Mouse (Mus musculus) heart, adult 11 months (tissue): ENCODE measurements around the gene Wfs1.
A peak's percentile ranks its signal among the peaks of the same experiment; 100 is the strongest.
"Not testable (repeated sequence)": the region's sequence is repeated elsewhere in the genome, so short reads cannot be mapped to it uniquely, and the experiment has no call there.

Source experiments
- DNase-seq: peaks from one replicate; pipeline ENCODE4 v3.0.0; 2022

Gene Wfs1

DNA sequence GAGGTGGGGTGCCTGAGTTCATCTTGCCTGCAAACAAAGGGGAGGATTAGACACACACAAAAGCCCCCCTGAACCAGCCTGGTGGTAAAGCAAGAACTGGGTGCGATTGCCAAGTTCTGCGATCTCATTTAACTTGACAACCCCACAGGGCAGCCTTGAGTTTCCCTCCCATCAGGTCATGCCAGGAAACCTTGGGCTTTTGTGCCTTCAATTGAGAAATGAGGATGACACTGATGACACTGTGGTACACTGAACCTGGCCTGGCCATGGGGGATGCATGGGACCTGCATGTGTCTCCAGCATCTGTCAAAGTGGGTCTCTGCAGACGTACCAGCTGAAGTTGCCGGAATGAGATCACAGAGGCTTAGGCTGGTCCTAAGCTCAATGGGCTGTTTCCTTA lies 6.7 kb downstream of the Wfs1 start:
- no peak for DNase-seq

- no peak for DNase-seq
These were observed 9.4 kb downstream of the Wfs1 start for GRCm38 (mm10) chr5:36979631-36980030.

- DNase-seq: no peak
These were observed 10.0 kb downstream of the Wfs1 start for GRCm38 (mm10) chr5:36979001-36979400.

DNA sequence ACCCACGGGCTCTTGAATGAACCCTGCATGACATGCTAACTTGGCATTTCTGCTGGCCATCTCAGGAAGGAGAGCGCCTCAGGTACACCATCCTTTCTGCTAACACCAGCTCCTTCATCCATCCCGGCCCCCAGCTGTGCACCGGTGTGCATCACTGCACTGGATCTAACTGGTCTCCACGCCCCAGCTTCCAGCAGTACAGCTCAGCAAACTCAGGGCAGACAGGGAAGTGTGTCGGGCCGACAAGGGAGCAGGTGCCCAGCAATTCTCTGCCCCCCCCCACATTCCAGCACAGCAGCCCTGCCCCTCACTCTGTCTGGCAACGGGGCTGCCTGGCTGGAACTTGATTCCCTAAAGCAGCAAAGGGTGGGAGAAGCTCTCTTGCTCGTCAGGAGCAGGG lies 11.2 kb downstream of the Wfs1 start:
- DNase-seq: no peak

DNA sequence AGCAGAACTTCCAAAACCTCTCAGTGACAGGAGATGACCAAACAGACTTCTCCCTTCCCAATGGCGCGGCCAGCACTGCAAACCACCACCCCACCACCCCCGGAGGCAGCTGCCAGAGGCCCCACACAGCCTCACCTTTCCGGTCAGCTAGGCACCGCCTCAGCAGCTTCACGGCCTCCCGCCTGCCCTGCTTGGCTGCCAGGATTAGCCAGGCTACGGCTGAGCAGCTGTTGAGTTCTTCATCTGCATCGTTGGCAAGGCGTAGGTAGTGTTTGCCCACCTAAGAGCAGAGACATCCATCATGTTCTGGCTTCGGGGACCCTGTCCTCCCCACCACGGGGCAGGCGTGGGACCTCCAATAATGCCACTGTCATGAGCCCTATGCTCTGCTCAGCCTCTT lies 13.7 kb downstream of the Wfs1 start:
- no peak for DNase-seq

DNA sequence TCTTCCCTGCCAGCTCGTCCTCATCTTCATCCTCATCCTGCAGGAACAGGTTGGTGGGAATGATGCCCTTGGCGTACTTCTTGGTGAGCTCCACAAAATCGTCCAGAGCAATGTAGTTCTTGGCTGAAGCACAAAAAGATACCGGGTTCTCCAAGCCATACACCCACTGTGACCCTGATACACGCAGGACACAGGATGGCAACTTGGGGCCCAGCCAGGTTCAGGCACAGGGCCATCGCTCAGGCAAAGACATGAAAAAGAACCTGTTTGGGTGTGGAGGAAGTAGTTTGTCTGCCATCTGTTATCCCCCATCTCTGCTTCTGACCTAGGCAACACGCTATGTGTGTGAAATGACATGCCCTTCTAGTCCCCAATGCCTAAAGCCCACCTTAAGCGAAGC lies 17.4 kb downstream of the Wfs1 start:
- no peak for DNase-seq

DNA sequence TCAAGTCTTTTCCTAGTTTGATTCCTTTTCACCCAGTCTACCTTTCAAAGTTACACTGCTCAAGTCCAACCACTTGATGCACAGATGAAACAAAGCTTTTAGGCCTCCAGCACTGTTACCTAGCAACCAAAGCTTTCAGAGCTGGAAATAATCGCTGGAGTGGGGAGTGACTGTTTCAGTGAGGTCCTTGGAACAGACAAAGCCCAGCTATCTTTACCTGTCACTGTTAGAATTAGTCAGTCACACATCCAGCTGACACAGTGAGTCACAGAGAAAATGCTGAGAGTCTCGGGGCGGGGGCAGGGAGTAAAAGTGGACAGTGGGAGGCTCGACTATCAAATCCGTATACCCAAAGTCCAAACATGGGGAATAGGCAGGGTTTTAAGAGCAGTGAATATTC lies 28.5 kb downstream of the Wfs1 start:
- no peak for DNase-seq

- DNase-seq: no peak
These were observed 30.2 kb downstream of the Wfs1 start for GRCm38 (mm10) chr5:36958837-36959236.

DNA sequence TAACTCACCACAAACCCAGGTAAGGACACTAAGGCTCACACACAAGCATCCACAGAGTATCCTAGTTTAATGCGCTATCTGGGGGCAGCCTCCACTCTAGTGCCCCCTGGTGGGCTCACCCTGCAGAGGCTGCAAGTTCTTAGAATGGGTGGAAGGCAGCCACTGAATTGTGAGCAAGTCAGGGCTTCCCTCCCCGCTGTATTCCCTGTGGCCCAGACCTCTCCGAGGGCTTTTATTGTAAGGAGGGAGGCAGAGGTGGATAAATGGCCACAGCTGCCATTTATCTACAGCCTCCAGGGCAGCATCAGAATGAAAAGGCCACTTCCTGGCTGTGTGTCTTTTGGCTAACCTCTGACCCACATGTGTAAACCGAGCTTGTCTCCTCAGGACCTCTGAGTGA lies 33.6 kb downstream of the Wfs1 start:
- no peak for DNase-seq

DNA sequence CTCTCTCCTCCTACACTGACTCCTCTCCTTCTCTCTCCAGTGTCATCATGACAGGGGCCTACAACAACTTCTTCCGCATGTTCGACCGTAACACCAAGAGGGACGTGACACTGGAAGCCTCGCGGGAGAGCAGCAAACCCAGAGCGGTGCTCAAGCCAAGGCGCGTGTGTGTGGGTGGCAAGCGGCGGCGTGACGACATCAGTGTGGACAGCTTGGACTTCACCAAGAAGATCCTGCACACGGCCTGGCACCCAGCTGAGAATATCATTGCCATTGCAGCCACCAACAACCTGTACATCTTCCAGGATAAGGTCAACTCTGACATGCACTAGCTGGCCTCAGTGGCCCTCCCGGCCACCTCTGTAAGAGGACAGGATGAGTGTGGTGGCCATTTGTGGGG lies 36.7 kb downstream of the Wfs1 start:
- no peak for DNase-seq

DNA sequence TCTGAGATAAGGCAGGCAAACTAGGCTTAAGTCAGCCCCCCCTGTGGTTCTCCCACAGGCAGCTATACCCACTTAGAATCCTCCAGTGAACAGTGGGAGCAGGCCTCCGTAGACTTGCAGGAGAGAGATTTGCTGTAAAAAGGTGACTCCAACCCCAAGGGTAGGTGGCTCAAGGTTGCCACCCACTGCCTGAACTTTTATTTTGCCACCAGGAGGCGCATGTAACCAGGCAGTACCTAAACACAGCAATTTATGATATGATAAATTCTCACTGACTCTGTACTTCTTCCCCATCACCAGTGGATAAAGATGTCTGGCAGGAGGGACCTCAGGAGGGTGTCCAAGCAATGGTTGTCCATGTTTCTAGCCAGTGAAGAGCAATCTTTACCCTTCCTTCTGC lies 38.1 kb downstream of the Wfs1 start:
- DNase-seq: no peak

DNA sequence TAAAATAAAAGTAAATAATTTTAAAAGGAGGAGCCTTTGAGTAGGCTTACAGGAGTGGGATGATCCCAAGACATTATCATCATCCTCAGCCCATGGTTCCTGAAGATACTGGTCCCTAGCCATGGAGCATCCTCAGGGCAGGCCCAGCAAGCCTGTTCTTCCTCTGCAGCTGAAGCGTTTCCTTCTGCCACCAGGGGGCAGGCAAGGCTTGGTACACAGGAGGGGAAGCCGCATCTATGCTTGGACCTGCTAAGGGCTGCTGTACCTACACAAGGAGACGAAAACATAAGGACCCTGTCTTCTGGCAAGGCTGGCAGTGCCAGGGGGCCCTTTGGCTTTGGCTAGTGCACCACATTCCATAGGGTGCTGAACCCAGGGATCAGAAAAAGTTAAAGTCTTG lies 40.2 kb downstream of the Wfs1 start:
- DNase-seq: peak; percentile 93

GRCm38 (mm10) chr5:36946445-36946844 lies 42.6 kb downstream of the Wfs1 start:
- DNase-seq: no peak

- no peak for DNase-seq
These were observed 43.3 kb downstream of the Wfs1 start for GRCm38 (mm10) chr5:36945713-36946112.

GRCm38 (mm10) chr5:36945102-36945701 lies 43.8 kb downstream of the Wfs1 start:
- no peak for DNase-seq

DNA sequence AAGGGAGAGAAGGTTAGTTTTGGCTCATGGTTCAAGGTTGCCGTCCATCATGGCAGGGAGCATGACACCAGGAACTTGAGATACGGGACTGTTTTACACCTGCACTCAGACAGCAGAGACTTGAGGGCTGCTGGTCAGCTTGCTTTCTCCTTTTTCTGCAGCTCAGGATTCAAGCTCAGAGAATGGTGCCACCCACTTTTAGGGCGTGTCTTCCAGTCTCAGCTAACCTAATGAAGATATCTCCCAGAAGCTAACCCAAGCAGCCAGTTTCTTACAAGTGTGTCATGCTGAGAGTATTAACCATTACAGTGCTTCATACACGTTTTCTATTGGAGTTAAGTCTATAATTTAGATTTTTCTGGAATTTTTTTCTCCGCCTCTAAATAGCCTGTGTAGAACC lies 44.5 kb downstream of the Wfs1 start:
- DNase-seq: no peak

DNA sequence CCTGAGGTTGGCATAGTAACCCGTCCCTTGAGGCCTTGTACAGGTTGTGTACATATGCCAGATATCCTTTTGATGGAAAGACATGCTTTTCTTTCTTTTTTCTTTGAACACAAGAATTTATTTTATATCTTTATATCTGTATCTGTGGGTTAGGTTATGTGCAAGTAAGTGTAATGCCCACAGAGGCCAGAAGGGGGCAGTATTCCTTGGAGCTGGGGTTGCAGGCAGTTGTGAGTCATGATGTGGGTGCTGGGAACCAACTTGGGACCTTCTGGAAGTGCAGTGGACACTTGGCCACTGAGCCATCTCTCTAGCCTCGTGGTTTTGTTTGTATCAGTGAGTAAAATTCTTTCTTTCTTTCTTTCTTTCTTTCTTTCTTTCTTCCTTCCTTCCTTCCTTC lies 46.6 kb downstream of the Wfs1 start:
- no peak for DNase-seq

GRCm38 (mm10) chr5:36938991-36939390 lies 50.0 kb downstream of the Wfs1 start:
- DNase-seq: not testable (repeated sequence)

DNA sequence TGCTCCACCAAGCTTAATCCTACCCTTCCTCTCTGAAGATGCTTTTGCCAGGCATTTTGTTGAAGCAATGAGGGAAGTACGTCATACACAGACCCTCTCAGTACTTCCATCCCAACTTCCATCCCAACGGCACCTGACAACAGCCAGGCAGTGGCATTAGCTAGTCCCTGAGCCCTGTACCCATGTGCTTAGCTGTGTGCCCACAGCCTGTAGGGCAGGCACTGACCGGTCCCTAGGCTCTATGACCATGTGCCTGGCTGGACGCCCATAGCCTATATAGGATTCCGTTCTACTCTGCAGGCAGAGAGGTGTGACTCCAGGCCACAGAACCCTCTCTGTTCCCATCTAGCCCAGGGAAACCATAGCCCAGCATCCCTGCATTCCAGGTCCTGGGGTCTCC lies 51.0 kb downstream of the Wfs1 start:
- DNase-seq: no peak

DNA sequence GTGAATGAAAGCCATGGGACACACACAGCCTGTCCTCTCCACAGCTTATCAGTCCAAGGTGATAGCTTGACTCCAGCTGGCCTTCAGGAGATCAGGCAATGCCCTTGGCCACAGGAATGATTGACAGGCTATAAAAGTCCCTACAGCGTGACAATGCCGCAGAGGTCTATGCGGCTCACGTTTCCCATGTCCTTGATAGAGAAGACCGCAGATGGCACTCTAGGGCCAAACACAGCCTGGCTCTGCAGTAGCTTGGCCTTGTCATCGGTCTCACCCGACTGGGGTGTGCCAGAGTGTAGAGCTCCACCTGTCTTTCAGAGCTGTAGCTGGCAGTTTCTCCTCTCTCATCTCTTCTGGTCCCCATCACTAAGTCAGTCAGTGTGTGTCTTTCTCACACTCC lies 52.5 kb downstream of the Wfs1 start:
- peak; percentile 97 for DNase-seq

DNA sequence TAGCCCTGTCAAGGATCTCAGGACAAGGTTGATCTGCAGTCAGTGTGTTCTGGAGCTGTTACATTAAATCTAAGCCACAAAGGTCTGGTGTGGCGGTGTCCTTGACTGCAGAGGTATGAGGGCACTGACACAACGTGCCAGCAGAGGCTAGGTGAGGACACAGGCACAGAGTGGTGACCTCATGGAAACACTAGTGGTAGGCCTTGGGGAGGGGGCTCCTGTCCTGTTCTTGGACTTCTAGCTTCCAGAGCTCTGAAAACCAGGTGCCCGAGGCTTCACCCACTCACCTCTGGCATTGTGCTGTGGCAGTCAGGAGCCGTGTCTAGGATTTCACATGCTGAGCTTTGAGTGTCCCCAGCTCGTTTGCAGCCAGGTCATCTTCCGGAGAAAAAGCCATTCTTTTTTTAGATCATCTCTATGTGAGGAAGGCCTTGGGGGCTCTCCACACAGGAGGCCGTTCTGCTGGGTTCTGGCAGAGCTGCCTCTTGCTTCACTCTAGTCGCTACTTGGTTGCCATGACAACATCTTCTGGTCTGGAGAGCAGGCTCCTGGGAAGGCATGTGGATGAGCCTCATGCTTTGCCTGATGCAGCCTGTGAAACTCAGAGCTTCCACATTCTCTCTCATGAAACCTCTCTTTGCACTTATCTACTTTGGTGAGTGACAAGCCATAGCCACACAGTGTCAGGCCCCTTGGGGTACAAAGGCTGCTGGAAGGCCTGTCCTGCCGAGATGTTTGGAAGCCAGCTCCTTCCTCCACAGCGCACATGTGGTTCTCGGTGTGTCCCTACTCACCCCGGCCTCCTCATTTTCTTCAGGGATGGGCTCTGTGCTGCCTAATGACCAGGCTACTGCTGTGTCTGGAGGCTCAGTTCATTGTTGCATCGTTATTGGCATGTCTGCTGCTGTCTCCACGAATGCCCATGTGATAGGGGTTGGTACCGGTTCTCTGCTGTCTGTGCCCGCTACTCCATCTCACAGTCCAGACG lies 53.2 kb downstream of the Wfs1 start:
- peak; percentile 94 for DNase-seq

GRCm38 (mm10) chr5:36933383-36933782 lies 55.6 kb downstream of the Wfs1 start:
- no peak for DNase-seq

GRCm38 (mm10) chr5:36929376-36929775 lies 59.6 kb downstream of the Wfs1 start:
- DNase-seq: peak; percentile 97

- no peak for DNase-seq
These were observed 60.3 kb downstream of the Wfs1 start for GRCm38 (mm10) chr5:36928701-36929100.
